Mouse (Mus musculus): Measurements from ENCODE around the gene Ppp2r2d. TPM values are rescaled to one million over a fixed set of nuclear protein-coding genes. Genes with fewer than 3 reads are reported as not detected.

Ppp2r2d gene
- total RNA-seq, 4 experiments from 2014 or later, result 59.5 to 72.0 (median 61.3) TPM

- DNase-seq (ENCODE audit: low spot score in 2 of 2), result no peak
These were observed 10.8 kb downstream of the Ppp2r2d start for GRCm38 (mm10) chr7:138856670-138857069.

GRCm38 (mm10) chr7:138863950-138864572, 18.2 kb downstream of the Ppp2r2d start:
- no peak for DNase-seq (ENCODE audit: low spot score in 2 of 2)

- no peak for DNase-seq (ENCODE audit: low spot score in 2 of 2)
These were observed 18.9 kb downstream of the Ppp2r2d start for GRCm38 (mm10) chr7:138864776-138865175.

GRCm38 (mm10) chr7:138867286-138867685, 21.4 kb downstream of the Ppp2r2d start:
- no peak for DNase-seq (ENCODE audit: low spot score in 2 of 2)

- DNase-seq (ENCODE audit: low spot score in 2 of 2), result no peak
These were observed 22.4 kb downstream of the Ppp2r2d start for GRCm38 (mm10) chr7:138868316-138868715.

GRCm38 (mm10) chr7:138872956-138873355, 27.1 kb downstream of the Ppp2r2d start:
- no peak for DNase-seq (ENCODE audit: low spot score in 2 of 2)

- DNase-seq (ENCODE audit: low spot score in 2 of 2), result no peak
These were observed 29.2 kb downstream of the Ppp2r2d start for GRCm38 (mm10) chr7:138875031-138875430.

GRCm38 (mm10) chr7:138883724-138884123, 37.8 kb downstream of the Ppp2r2d start:
- no peak for DNase-seq (ENCODE audit: low spot score in 2 of 2)

- DNase-seq (ENCODE audit: low spot score in 2 of 2), result no peak
These were observed 39.7 kb downstream of the Ppp2r2d start for GRCm38 (mm10) chr7:138885365-138886289.

GRCm38 (mm10) chr7:138898122-138898521, 52.2 kb downstream of the Ppp2r2d start:
- no peak for DNase-seq (ENCODE audit: low spot score in 2 of 2)

GRCm38 (mm10) chr7:138898743-138899142, 52.9 kb downstream of the Ppp2r2d start:
- DNase-seq (ENCODE audit: low spot score in 2 of 2), result no peak

GRCm38 (mm10) chr7:138903886-138904435, 58.1 kb downstream of the Ppp2r2d start:
- no peak for DNase-seq (ENCODE audit: low spot score in 2 of 2)

- no peak for DNase-seq (ENCODE audit: low spot score in 2 of 2)
These were observed 60.6 kb downstream of the Ppp2r2d start for GRCm38 (mm10) chr7:138906441-138906840.

GRCm38 (mm10) chr7:138907043-138907442, 61.2 kb downstream of the Ppp2r2d start:
- DNase-seq (ENCODE audit: low spot score in 2 of 2), result peak; percentile 26 to 35

GRCm38 (mm10) chr7:138907976-138908375, 62.1 kb downstream of the Ppp2r2d start:
- DNase-seq (ENCODE audit: low spot score in 2 of 2), result no peak

- no peak for DNase-seq (ENCODE audit: low spot score in 2 of 2)
These were observed 62.9 kb downstream of the Ppp2r2d start for GRCm38 (mm10) chr7:138908768-138909276.

GRCm38 (mm10) chr7:138909277-138910192, 63.7 kb downstream of the Ppp2r2d start, which contains the start of gene Bnip3:
Bnip3 (minus strand) TSS chr7:138909519.
- DNase-seq (ENCODE audit: low spot score in 2 of 2), result peak; percentile 76 to 78

- DNase-seq (ENCODE audit: low spot score in 2 of 2), result no peak
These were observed 64.3 kb downstream of the Ppp2r2d start for GRCm38 (mm10) chr7:138910193-138910562.

GRCm38 (mm10) chr7:138913616-138914015, 67.7 kb downstream of the Ppp2r2d start:
- no peak for DNase-seq (ENCODE audit: low spot score in 2 of 2)

GRCm38 (mm10) chr7:138919156-138919944, 73.5 kb downstream of the Ppp2r2d start:
- DNase-seq (ENCODE audit: low spot score in 2 of 2), result no peak

Measured in layer of hippocampus, adult 8-10 months (tissue).